23 mouse cellular contexts compared by ENCODE assay signal in genomic region chr2:73295023-73295422, GRCm38 (mm10). TPM values are rescaled to one million over a fixed set of nuclear protein-coding genes. Genes with fewer than 3 reads are reported as not detected.
"Had no signal": no experiment of that assay in that cellular context is flagged by ENCODE, and none has a peak within 500 bp of the region (broad histone marks: within the 10 kb centered on the region; RNA-seq: fewer than 3 reads in every experiment).

No protein-coding gene starts in this region.

- H3K4me2 ChIP-seq: lung, embryonic 14.5 days; midbrain, embryonic 11.5 days; midbrain, embryonic 13.5 days; midbrain, embryonic 15.5 days; neural tube, embryonic 12.5 days had no signal

- DNase-seq: lung, adult 18-20 months; lung, embryonic 14.5 days; lung, postnatal 10 days; lung, postnatal 4 days; retina, postnatal 1 day; right cerebral cortex, adult 18-20 months; right cerebral cortex, postnatal 25 days; right cerebral cortex, postnatal 4 days; spleen, adult 18-20 months; thymus, adult 18-20 months; thymus, postnatal 14 days; thymus, postnatal 36 days had no signal

- H3K4me1 ChIP-seq: midbrain, embryonic 15.5 days; neural tube, embryonic 12.5 days had no signal

- H3K27ac ChIP-seq: midbrain, embryonic 13.5 days; midbrain, embryonic 15.5 days; neural tube, embryonic 12.5 days had no signal

- ATAC-seq: midbrain, embryonic 13.5 days; midbrain, embryonic 15.5 days had no signal

- H3K4me3 ChIP-seq: midbrain, embryonic 13.5 days; midbrain, embryonic 15.5 days; neural tube, embryonic 12.5 days had no signal

- H3K27me3 ChIP-seq: midbrain, embryonic 13.5 days; midbrain, embryonic 15.5 days; neural tube, embryonic 12.5 days had no signal

- H3K36me3 ChIP-seq: midbrain, embryonic 15.5 days had no signal

- H3K9me3 ChIP-seq: midbrain, embryonic 13.5 days; midbrain, embryonic 15.5 days; neural tube, embryonic 12.5 days had no signal

- H3K9ac ChIP-seq: lung, embryonic 14.5 days; midbrain, embryonic 13.5 days; midbrain, embryonic 15.5 days; neural tube, embryonic 12.5 days had no signal

RNA-seq across cellular contexts. Expression of gene Sp9, which starts 23.3 kb away (rescaled TPM):
- total RNA-seq: megakaryocyte, adult 5-6 weeks; monocyte, adult 5-6 weeks; neutrophil, adult 5-6 weeks had no signal
- polyA plus RNA-seq: lung, embryonic 14.5 days; lung, embryonic 16.5 days; stomach, embryonic 14.5 days; stomach, embryonic 16.5 days; thymus, postnatal 0 days had no signal
